Mouse (Mus musculus): ENCODE results near the gene Zfp706.

Gene Zfp706

DNA sequence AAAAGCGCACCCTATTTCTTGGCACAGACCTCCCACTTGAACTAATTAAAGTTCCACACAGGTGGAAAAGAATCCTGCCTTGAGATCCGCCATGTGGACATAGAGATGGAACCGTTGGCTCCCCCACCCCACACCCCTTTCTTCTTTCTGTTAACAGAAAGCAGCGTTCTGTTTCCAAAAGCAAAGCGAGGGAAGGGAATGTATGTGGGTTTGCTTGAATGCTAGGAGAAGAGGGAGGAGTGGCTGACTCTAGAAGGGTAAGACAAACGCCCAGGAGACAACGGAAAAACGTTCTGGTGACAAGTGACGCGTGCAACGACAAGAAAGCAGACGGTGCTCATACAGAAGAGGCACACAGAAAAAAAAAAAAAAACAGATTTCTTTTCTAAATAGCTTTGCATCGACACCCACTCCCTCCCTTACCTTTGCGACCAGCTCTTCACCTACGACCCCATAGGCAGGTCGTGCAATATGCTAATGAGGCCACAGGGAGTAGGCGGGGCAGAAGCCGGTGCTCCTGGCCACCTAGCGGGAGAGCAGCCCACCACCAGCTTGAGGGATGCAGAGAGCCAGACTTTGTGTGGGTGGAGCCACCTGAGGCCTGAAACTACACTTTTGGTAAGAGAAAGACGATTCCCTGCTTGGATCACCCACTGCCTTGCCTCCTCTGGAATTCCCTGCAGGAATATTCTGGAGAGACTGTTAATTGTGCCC lies 27.9 kb downstream of the Zfp706 start:
- DNase-seq (ENCODE audit: low read depth, low spot score) = peak; percentile 94

DNA sequence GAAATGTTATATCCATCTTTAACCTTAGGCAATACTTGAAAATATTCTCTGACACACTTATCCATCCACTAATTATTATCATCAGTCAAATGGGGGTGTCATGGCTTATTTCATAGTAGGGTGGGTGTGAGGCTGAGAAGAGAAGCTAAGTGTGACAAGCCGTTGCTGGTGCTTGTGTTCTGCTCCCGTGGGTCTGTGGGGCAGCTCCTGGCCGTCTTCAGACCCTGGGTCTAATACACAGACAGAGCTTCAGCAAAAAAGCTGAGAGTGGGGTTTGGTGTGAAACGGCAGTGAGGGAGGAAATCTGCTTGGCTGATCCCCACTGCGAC lies 28.4 kb downstream of the Zfp706 start:
- no peak for DNase-seq (ENCODE audit: low read depth, low spot score)

DNA sequence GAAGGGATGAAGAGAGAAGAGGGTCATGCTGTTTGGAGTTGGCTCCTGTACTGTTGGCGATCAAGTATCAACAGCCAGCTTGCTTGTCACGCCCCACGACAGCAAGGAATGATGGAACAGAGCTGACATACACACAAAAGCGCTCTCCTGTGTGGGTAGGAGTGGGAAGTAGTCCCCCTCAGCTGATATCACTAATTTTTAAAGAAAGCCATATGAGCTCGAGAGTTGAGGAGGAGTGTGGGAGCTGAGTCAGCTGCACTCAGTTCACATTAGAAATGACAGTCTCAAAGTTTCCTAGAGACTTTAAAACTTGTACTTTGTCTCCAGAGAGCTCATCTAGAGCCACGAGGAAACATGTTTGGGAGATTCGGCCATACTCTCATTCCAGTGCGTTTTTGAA lies 29.8 kb downstream of the Zfp706 start:
- no peak for DNase-seq (ENCODE audit: low read depth, low spot score)

DNA sequence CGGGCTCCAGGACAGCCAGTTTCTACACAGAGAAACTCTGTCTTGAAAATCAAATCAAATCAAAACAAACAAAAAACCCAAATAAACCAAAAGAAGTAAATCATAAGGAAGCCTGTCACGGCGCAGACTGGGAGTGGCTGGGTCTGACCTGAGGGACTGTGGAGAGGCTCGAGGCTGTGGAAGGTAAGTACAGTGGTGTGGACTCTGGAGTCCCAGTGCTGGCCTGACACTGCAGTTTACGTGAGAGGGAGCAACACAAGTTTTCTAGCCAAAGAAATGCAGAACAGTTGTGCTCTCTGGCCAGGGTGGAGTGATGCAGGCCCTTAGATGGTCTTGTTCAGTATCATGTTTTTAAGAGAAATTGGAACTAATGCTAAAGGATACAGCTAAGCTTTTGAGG lies 31.9 kb downstream of the Zfp706 start:
- DNase-seq (ENCODE audit: low read depth, low spot score) = no peak

DNA sequence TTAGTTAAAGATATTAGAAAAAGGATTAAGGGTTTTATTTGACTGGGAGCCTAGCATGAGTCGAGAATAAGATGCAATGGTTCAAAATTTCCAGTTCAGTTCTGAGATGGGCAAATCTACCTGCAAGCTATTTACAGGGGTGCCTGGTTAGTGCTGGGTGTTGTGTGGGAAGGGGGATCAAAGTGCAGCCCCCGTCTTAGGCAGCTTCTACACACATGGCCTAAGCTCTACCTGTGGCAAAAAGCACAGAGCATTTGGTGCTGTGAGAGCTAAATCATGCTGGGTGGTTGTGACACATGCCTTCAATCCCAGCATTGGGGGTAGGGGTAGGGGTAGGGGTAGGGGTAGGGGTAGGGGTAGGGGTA lies 32.3 kb downstream of the Zfp706 start:
- DNase-seq (ENCODE audit: low read depth, low spot score) = no peak

DNA sequence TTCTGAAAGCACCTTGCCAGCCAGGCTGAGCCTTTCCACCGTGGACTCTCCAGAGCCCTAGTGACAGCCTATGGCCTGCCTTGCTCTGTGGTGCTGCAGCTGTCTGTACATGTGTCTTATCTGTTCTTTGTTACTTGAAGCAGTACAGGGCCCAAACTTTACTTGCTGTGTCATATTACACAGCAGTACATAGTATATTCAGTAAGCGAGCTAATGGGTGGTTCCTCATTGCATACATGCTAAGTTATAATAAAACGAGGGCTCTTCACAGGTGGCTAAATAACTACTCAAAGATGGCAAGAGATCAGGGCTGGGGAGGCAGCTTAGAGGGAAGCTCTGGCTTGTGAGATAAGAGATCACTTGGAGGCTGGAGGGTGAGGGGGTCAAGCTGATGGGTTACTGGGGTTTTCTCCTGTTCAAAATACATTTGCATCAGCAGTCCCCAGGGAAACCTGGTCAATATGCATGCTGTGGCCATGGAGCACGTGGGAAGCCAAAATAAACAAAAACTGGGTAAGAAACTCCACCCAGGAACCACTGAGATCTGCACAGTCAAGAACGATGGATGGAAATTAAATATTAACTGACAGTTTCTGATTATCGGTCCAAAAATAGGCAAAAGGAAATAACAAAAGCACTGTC lies 32.8 kb downstream of the Zfp706 start:
- no peak for DNase-seq (ENCODE audit: low read depth, low spot score)

DNA sequence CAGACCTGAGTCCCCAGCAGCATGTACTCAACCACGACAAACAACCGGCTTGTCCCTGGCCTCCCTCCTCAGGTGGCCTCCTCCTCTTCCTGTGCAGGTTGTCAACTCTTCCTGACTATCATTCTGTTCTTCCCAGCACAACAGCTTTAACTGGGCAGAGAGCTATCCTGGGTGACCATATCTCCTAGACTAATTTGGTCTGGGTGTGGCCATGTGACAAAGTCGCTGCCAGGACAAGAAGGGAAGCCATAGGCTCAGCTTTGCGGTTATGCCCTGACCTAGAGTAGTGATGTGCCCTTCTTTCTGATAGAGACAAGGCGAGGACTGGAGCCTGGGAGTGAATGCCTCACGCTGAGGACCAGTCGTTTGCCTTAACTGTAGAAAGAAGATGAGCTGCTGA lies 33.9 kb downstream of the Zfp706 start:
- DNase-seq (ENCODE audit: low read depth, low spot score) = no peak

DNA sequence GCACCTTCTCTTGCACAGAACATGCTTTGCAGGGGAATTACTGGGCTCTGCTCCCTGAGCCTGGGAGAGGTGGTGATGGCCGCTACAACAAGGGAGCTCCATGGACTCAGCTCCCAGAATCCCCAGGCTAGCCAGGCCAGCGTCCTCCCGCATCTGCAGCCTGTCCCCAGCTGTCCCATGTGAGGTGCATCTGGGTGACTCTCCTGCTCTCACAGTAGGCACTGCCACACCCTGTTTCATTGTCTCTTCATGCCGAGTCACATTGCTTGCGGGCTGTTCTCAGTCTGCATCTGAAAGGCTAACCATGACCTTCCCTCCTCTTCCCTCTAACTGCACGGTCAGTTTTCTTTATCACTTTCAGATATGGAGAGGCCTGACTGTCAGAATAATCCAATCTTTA lies 34.3 kb downstream of the Zfp706 start:
- no peak for DNase-seq (ENCODE audit: low read depth, low spot score)

DNA sequence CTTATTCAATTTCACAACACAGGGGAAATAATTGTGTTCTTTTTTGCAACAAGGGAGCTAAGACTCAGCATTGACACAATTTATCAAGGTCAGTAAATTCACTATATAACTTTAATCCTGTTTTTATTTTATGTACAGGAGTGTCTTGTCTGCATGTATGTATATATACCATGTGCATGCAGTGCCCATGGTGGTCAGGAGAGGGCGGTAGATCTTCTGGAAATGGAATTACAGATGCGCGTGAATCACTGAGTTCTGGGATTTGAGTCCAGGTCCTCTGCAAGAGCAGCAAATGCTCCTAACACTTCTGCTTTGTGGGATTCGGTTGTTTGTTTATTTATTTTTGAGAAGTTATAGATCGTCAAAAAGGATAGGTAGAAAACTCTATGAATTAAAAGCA lies 37.8 kb downstream of the Zfp706 start:
- peak; percentile 80 for DNase-seq (ENCODE audit: low read depth, low spot score)

DNA sequence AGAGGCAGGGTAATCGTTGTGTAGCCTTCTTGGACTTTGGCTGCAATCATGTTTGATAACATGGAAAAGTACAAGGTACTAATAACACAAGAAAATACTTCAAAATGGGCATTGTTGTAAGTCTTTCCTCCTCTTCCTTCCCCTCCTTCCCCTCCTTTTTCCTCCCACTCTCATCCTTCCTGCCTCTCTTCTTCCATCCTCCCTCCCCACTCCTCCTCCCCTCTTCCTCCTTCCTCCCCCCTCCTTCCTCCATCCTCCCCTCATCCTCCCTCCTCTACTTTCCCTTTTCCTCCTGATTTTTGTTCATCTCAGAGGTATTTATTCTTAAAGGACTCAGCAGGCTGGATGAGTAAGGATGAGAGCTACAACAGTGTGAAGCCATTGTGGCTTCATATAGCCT lies 39.3 kb downstream of the Zfp706 start:
- DNase-seq (ENCODE audit: low read depth, low spot score) = no peak

DNA sequence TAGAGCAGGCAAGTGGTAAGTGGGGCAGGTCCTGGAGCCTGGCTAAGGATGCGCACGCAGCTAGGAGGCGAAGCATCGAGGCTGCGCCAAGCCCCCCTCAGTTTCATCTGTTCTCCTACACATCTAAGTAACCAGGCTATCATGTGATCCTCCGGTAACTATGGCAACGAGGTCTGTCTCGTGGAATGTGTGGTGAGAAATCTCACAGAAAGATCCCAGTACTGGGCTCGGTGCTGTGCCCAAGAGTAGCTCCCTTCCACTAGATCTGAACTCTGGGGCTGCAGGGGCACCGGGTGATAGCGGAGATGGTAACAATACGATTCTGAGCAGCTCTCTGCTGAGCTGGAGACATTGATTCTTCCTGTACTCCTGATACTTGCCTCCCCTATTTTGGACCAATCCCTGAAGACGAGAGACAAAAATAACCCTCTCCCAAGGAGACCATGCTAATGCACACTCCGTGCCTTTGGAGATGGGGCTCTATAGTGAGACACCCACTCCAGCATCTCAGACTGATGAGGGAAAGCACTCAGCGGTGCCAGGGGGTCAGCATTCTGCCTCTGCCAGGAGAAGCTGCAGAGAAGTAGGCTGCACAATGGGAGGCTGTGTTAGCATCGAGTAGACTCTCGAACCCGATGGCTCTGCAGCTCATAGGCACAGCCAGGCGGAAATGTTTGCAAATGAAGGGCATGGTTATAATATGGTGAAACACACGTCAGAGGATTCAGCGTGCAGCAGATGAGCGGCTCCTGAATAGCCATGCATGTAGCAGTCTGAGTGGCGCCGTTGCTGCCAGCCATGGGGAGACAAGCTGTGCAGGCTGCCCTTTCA lies 40.0 kb downstream of the Zfp706 start:
- DNase-seq (ENCODE audit: low read depth, low spot score) = peak; percentile 92

DNA sequence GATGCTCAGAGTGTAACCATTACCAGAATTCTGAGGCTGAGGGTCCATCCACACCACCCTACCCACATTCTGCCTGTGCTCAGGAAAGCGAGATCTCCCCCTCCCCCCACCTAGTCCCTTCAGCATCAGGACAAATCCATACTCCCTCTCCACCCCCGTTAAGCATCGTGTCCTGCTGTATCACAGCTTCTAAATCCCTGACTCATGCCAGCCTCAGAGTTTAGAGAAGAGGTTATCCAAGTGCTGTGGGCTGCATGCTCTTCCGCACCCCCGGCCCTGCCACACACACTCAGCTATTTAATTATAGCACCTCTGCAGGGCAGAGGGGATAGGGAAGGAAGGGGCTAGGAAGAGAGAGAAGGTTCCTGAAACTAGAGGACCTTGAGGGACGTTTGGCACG lies 40.6 kb downstream of the Zfp706 start:
- DNase-seq (ENCODE audit: low read depth, low spot score) = no peak

DNA sequence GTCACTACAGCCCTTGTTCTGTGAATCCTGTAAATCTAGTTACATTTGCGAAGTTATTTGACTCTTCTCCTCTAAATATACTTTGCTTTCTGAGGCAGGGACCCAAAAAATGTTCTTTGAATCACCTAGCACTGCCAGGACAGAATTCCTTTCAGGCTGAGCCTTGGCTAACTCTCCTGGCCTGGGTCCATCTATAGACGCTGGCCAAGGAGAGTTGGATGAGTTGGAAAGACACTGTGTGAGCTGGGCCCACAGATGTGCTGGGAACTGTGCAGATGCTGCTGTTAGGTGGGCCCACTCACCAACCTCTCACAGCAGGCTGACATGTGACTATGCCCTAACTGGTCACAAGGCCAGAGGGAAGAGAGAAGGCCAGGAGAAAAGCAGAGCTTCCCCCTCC lies 41.1 kb downstream of the Zfp706 start:
- DNase-seq (ENCODE audit: low read depth, low spot score) = no peak

DNA sequence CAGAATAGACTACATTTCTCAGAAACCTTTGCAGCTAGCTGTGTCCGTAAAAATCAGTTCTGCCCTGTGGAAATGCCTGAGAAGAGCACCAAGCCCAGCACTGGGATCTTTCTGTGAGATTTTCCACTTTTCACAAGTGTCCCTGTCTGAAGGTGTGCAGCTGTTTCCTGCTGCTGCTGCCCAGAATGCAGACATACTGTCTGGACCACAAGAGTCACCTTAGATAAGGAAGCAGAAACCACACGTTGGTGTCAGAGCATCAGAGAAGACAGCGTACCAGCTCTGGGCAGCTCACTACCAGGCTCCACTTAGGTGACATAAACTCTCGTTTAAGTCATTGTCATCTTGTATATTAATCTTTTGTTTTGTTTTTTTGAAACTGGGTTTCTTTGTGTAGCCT lies 41.8 kb downstream of the Zfp706 start:
- DNase-seq (ENCODE audit: low read depth, low spot score) = no peak

DNA sequence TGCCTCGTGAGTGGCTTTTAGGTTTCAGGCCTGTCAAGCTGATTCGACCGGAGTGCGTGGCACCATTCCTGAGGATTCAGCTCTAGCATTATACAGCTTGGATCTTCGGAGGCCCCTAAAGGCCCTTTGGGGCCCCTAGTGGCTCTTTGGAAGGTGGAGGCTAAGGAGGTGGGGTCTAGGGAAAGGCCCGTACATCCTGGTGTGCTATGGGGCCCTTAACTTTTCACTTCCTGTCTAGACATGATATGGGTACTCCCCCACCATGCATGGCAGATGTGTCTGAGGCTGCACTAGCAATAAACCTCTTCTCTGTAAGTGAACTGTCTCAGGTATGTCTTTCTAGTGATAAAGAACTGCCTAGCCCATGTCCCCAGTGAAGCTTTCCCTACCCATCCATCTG lies 44.6 kb downstream of the Zfp706 start:
- DNase-seq (ENCODE audit: low read depth, low spot score) = no peak

DNA sequence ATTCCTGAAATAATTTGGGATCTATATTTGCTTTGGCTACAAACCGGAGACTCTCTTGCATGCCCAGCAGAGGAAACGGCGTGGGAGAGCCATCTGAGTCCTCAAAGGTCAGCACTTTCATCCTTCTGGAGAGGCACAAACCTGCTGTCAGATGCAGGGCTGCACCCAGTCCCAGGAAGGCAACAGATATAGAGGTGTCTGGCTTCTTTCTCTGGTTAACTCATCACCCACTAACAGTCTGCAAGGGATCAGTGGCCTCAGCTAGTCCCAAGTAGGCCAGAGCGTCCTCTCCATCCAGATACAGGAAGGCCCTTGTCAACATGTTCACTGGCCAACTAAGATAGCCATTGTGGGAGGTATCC lies 46.7 kb downstream of the Zfp706 start:
- DNase-seq (ENCODE audit: low read depth, low spot score) = no peak

DNA sequence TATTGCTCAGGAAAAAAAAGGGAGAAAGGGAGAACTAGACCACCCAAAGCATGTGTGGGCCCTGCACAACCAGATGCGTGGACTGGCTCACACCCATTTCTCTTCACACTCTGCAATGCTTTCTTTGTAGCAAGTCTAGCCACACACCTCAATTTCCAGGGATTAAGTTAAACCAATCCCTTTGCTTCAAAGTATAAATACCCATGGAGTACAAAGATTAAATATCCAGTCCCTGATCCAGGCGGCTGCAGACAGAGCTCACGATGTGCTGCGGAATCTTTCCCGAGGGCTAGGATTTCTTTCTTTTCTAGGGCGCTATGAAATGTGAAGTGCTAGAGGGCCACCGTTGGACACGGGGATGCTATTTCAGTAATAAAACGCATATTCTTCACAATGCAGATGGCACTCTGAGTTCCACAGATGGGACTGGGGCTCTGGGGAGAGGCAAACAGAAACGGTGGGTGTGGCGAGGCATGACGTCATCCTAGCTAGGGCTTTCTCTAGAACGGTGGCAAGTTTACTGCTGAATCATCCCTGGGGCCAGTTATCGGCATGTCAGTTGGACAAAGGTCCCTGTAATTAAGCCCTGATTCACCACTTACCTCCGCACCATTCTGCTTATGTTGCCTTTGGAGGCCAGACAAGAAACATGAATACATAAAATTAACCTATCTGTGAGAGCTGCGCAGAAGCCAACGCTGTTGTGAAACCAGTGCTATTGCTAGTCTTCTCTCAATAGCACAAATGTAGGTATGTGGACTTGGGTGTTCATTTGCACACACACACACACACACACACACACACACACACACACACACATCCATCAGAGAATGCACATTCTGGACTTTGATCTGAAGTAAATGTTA lies 47.3 kb downstream of the Zfp706 start:
- peak; percentile 76 for DNase-seq (ENCODE audit: low read depth, low spot score)

DNA sequence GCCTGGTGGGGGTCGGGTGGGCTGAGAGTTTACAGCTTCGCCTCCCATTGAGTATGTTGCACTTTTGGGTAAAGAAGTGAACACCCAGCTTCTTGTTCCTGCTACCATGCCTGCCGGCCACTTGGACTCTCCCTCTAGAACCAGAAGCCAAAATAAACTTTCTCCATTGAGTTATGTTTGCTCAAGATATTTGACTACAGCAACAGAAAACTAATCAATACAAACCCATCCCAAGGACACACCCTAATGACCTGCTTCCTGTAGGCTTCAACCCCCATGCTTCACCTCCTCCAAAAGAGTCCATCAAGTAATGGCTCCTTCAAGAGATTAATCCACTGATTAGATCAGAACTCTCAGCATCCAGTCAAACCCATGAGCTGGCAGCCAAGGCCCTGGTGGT lies 51.4 kb downstream of the Zfp706 start:
- DNase-seq (ENCODE audit: low read depth, low spot score) = no peak

DNA sequence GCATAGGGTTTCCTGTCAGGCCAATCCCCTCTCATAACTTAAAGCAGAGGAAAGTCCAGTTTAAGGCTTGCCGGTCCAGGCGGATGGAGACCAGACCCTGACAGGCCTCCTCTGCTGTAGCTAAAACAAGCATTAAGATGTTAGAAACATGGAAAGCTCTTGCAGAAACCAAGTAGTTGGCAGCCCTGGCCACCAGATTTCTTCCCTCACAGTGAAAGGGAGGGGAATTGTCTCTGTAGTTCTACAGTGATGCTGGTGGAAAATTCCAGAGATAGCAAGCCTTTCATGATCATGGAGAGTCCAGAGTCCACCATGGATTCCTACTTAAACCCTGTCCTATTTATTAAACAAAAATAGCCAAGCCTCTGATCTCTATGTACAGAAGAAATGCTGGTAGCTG lies 57.3 kb downstream of the Zfp706 start:
- DNase-seq (ENCODE audit: low read depth, low spot score) = no peak

DNA sequence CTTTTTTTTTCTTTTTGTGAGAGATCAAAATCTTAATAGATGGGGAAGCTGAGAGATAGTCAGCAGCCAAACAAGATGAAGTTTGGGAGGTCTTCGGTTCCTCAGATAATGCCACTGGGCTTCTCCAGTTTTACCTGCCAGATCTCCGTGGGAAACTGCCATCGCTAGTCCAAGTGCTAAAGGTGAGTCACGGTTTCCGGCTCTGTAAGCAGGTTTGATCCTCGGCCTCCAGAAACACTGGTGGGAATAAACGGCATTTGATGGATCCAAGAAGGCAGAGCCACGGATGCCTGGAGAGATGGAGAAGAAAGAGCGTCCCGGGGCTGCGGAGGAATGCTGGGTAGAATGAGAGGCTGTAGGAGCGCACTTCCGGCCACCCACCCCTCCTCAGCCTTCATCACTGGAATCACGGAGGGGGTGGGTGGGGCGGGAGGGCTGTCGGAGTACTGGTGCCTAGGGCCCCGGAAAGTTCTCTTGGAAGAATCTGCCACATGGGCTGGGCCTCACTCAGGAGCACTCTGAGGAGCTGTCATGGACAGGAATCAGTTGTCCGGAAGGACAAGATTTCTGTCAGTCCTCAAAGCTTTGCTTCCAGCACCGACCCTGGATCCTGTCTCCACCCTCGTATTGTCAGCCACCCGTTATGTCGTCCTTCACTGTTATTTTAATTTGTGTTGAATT lies 58.6 kb downstream of the Zfp706 start:
- no peak for DNase-seq (ENCODE audit: low read depth, low spot score)

All from R1 (cell line).